Mouse (Mus musculus) splenic B cell, adult 2 months (primary cell): Measurements from ENCODE around the gene Rrh.
"Not testable (repeated sequence)": the region's sequence is repeated elsewhere in the genome, so short reads cannot be mapped to it uniquely, and the experiment has no call there.

ENCODE experiments used
- DNase-seq: peaks from one replicate; pipeline ENCODE4 v3.0.0-alpha.2; 2011; ENCODE audit warnings: low read depth, low spot score
- H3K27me3 ChIP-seq: 2 replicates; pipeline ENCODE4 v1.6.1; 2012; ENCODE audit warnings: mild to moderate bottlenecking, low read length, moderate library complexity, mixed read lengths; ENCODE audit not compliant: control insufficient read depth, poor library complexity, insufficient read depth, severe bottlenecking
- H3K36me3 ChIP-seq: 2 replicates; pipeline ENCODE4 v1.6.1; 2012; ENCODE audit warnings: mild to moderate bottlenecking, low read length, moderate library complexity, mixed read lengths; ENCODE audit not compliant: control insufficient read depth, poor library complexity, insufficient read depth, severe bottlenecking

Gene Rrh

GRCm38 (mm10) chr3:129823293-129823692 is 906 bp upstream of the Rrh start:
- Histone ChIP-seq H3K27me3 (no peaks in the 10 kb centered on the region), H3K36me3 (no peaks in the 10 kb centered on the region)
- peak; percentile 72 for DNase-seq

GRCm38 (mm10) chr3:129821736-129822135 is 651 bp downstream of the Rrh start:
- DNase-seq: no peak
- Histone ChIP-seq H3K36me3 (no peaks in the 10 kb centered on the region), H3K27me3 (no peaks in the 10 kb centered on the region)

- no peak for DNase-seq
- Histone ChIP-seq H3K27me3 (no peaks in the 10 kb centered on the region), H3K36me3 (no peaks in the 10 kb centered on the region)
Measured at GRCm38 (mm10) chr3:129820847-129821246, 1.5 kb downstream of the Rrh start.

- no peaks in the 10 kb centered on the region for H3K27me3 ChIP-seq
Measured at GRCm38 (mm10) chr3:129803765-129804164, 18.6 kb downstream of the Rrh start, which contains the start of gene Lrit3. Gene Lrit3, minus strand, starts transcription at chr3:129804030.

GRCm38 (mm10) chr3:129799011-129799410 is 23.4 kb downstream of the Rrh start:
- DNase-seq: no peak
- H3K36me3 ChIP-seq: no peaks in the 10 kb centered on the region
- no peaks in the 10 kb centered on the region for H3K27me3 ChIP-seq

More at GRCm38 (mm10) chr3:129803765-129804164, 18.6 kb downstream of the Rrh start, which contains the start of gene Lrit3:
- DNase-seq: no peak
- H3K36me3 ChIP-seq: no peaks in the 10 kb centered on the region

GRCm38 (mm10) chr3:129798551-129798950 is 23.8 kb downstream of the Rrh start:
- no peaks in the 10 kb centered on the region for H3K27me3 ChIP-seq
- DNase-seq: no peak
- no peaks in the 10 kb centered on the region for H3K36me3 ChIP-seq

- Histone ChIP-seq H3K36me3 (no peaks in the 10 kb centered on the region), H3K27me3 (no peaks in the 10 kb centered on the region)
- no peak for DNase-seq
Measured at GRCm38 (mm10) chr3:129797341-129797740, 25.0 kb downstream of the Rrh start.

- H3K36me3 ChIP-seq: no peaks in the 10 kb centered on the region
- H3K27me3 ChIP-seq: no peaks in the 10 kb centered on the region
- no peak for DNase-seq
Measured at GRCm38 (mm10) chr3:129793801-129794200, 28.6 kb downstream of the Rrh start.

- no peaks in the 10 kb centered on the region for H3K36me3 ChIP-seq
- no peak for DNase-seq
Measured at GRCm38 (mm10) chr3:129782746-129783145, 39.6 kb downstream of the Rrh start.

GRCm38 (mm10) chr3:129781435-129781834 is 41.0 kb downstream of the Rrh start:
- no peaks in the 10 kb centered on the region for H3K27me3 ChIP-seq
- DNase-seq: no peak
- no peaks in the 10 kb centered on the region for H3K36me3 ChIP-seq

More at GRCm38 (mm10) chr3:129782746-129783145, 39.6 kb downstream of the Rrh start:
- no peaks in the 10 kb centered on the region for H3K27me3 ChIP-seq

GRCm38 (mm10) chr3:129771210-129771609 is 51.2 kb downstream of the Rrh start:
- no peak for DNase-seq
- Histone ChIP-seq H3K27me3 (no peaks in the 10 kb centered on the region), H3K36me3 (no peaks in the 10 kb centered on the region)

- Histone ChIP-seq H3K36me3 (no peaks in the 10 kb centered on the region), H3K27me3 (no peaks in the 10 kb centered on the region)
- DNase-seq: no peak
Measured at GRCm38 (mm10) chr3:129766971-129767794, 55.2 kb downstream of the Rrh start.

- H3K36me3 ChIP-seq: no peaks in the 10 kb centered on the region
- H3K27me3 ChIP-seq: no peaks in the 10 kb centered on the region
- DNase-seq: no peak
Measured at GRCm38 (mm10) chr3:129766106-129766505, 56.3 kb downstream of the Rrh start.

- H3K36me3 ChIP-seq, DNase-seq, H3K27me3 ChIP-seq: not testable (repeated sequence)
Measured at GRCm38 (mm10) chr3:129757599-129757998, 64.8 kb downstream of the Rrh start.

GRCm38 (mm10) chr3:129754650-129755604 is 67.5 kb downstream of the Rrh start, which contains the start of gene Egf:
Gene Egf, minus strand, starts transcription at chr3:129755316.
- no peak for DNase-seq
- no peaks in the 10 kb centered on the region for H3K27me3 ChIP-seq
- H3K36me3 ChIP-seq: no peaks in the 10 kb centered on the region
